Mouse (Mus musculus) cortical plate, adult 2 months (tissue): Measurements from ENCODE around the gene Lck.

Experiments
- CTCF ChIP-seq: fragments of 200-500 bp; IDR thresholded peaks from 2 replicates; pipeline ENCODE4 v1.5.1; 2011; ENCODE audit warnings: mild to moderate bottlenecking, control low read depth, low read length; ENCODE audit not compliant: insufficient read depth; ENCODE audit errors: extremely low read depth
- POLR2A ChIP-seq: fragments of 200-500 bp; IDR thresholded peaks from 2 replicates; pipeline ENCODE4 v1.6.1; 2011; ENCODE audit warnings: mild to moderate bottlenecking, low read length, control low read depth; ENCODE audit not compliant: insufficient read depth; ENCODE audit errors: extremely low read depth

DNA sequence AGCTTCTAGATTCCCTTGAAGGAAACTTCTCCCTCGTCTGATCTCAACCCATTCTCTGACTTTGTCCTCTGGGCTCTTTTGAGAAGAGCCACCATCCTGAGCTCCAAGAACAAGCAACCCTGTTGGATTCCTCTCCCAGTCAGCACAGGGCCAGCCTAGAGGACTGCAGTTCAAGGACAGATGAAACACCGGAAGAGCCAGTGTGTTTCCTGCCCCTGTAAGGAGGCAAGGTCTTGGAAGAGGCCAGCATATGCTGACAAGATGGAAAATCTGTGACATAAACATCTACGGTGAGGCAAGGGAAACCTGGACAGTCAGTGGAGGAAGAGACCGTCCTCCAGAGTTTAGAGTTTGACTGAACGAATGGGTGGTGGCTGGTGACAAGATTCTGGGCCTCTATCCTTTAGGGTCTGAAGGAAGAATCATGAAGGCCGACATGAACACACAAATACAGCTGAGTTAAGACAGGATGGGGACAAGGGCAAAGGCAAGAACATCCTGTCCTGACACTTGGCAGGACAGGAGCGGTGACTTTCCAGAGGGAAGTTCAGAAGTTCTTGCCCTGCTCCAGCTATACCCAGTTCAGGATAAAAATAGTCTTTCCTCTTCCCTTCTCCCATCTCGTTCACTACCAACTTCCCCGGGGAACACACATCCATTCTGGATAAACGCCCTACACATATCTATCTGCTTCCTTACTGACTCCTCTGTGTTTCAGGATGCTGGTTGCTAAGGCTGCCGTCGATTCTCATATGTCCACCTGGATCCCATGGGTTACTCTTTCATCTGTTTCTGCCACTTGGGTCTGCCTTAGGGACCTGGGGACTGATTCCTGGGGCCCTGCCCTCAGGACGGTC, 977 bp downstream of the Lck start:
- no peak for TF ChIP-seq CTCF
- no peak for TF ChIP-seq POLR2A
